Mouse (Mus musculus): ENCODE results near the gene Gm11361. TPM values are rescaled to one million over a fixed set of nuclear protein-coding genes. Genes with fewer than 3 reads are reported as not detected.

The Gm11361 gene
- 4.9 and 21.0 TPM in 2 replicates for polyA plus RNA-seq (2015; fragmentation: Nextera tagmentation; extraction: Ambion mirVana)

GRCm38 (mm10) chr13:28257228-28257627 is at the start of gene Gm11361:
Gm11361 (plus strand) TSS chr13:28257528.
- Histone ChIP-seq H3K27me3 (no peaks in the 10 kb centered on the region), H3K4me1 (no peaks in the 10 kb centered on the region), H3K4me3 (no peak within 1 kb of the TSS), H3K9ac (no peak within 1 kb of the TSS), H3K36me3 (no peaks in the 10 kb centered on the region), H3K9me3 (no peaks in the 10 kb centered on the region), H3K4me2 (no peak within 1 kb of the TSS), H3K27ac (no peak within 1 kb of the TSS)
- no peak for ATAC-seq (ENCODE audit: insufficient number of reproducible peaks, insufficient read depth, low FRiP score, low TSS enrichment, low read depth)
- 98% methylated on average over 3 of the region's 3 CpGs for WGBS

GRCm38 (mm10) chr13:28264399-28264798 is 7.1 kb downstream of the Gm11361 start:
- H3K4me2 ChIP-seq, result no peak overlapping the region
- ATAC-seq (ENCODE audit: insufficient number of reproducible peaks, insufficient read depth, low FRiP score, low TSS enrichment, low read depth), result no peak
- no peak overlapping the region for H3K9ac ChIP-seq
- no peaks in the 10 kb centered on the region for H3K9me3 ChIP-seq
- 33% methylated on average over 1 of the region's 1 CpGs for WGBS
- H3K36me3 ChIP-seq, result no peaks in the 10 kb centered on the region
- no peak overlapping the region for H3K4me3 ChIP-seq
- H3K27ac ChIP-seq, result no peak overlapping the region
- H3K4me1 ChIP-seq, result no peaks in the 10 kb centered on the region
- H3K27me3 ChIP-seq, result no peaks in the 10 kb centered on the region

- H3K27me3 ChIP-seq, result no peaks in the 10 kb centered on the region
- WGBS, result 94% methylated on average over 3 of the region's 3 CpGs
- H3K4me3 ChIP-seq, result no peak overlapping the region
- H3K9me3 ChIP-seq, result no peaks in the 10 kb centered on the region
- H3K4me1 ChIP-seq, result no peaks in the 10 kb centered on the region
- H3K36me3 ChIP-seq, result no peaks in the 10 kb centered on the region
- no peak overlapping the region for H3K27ac ChIP-seq
- no peak overlapping the region for H3K9ac ChIP-seq
- ATAC-seq (ENCODE audit: insufficient number of reproducible peaks, insufficient read depth, low FRiP score, low TSS enrichment, low read depth), result no peak
- no peak overlapping the region for H3K4me2 ChIP-seq
Observed at GRCm38 (mm10) chr13:28287368-28287767, 30.0 kb downstream of the Gm11361 start.

GRCm38 (mm10) chr13:28294272-28294671 is 36.9 kb downstream of the Gm11361 start:
- Histone ChIP-seq H3K9me3 (no peaks in the 10 kb centered on the region), H3K27me3 (no peaks in the 10 kb centered on the region), H3K9ac (no peak overlapping the region), H3K27ac (no peak overlapping the region), H3K4me1 (peaks cover 21% of the 10 kb centered on the region), H3K36me3 (no peaks in the 10 kb centered on the region), H3K4me2 (no peak overlapping the region), H3K4me3 (no peak overlapping the region)
- ATAC-seq (ENCODE audit: insufficient number of reproducible peaks, insufficient read depth, low FRiP score, low TSS enrichment, low read depth), result no peak
- 54% methylated on average over 4 of the region's 4 CpGs for WGBS

GRCm38 (mm10) chr13:28294757-28295361 is 37.5 kb downstream of the Gm11361 start:
- Histone ChIP-seq H3K4me1 (peaks cover 21% of the 10 kb centered on the region), H3K4me3 (no peak overlapping the region), H3K27ac (no peak overlapping the region), H3K4me2 (no peak overlapping the region), H3K27me3 (no peaks in the 10 kb centered on the region), H3K9me3 (no peaks in the 10 kb centered on the region), H3K36me3 (no peaks in the 10 kb centered on the region), H3K9ac (no peak overlapping the region)
- no peak for ATAC-seq (ENCODE audit: insufficient number of reproducible peaks, insufficient read depth, low FRiP score, low TSS enrichment, low read depth)
- 3% methylated on average over 3 of the region's 3 CpGs for WGBS

- 39% methylated on average over 5 of the region's 5 CpGs for WGBS
- Histone ChIP-seq H3K9me3 (no peaks in the 10 kb centered on the region), H3K4me2 (no peak overlapping the region), H3K4me3 (no peak overlapping the region), H3K36me3 (no peaks in the 10 kb centered on the region), H3K9ac (no peak overlapping the region), H3K27me3 (no peaks in the 10 kb centered on the region), H3K4me1 (peaks cover 21% of the 10 kb centered on the region), H3K27ac (no peak overlapping the region)
- ATAC-seq (ENCODE audit: insufficient number of reproducible peaks, insufficient read depth, low FRiP score, low TSS enrichment, low read depth), result no peak
Observed at GRCm38 (mm10) chr13:28295492-28295891, 38.2 kb downstream of the Gm11361 start.

- H3K4me2 ChIP-seq, result no peak overlapping the region
- H3K9me3 ChIP-seq, result no peaks in the 10 kb centered on the region
- H3K36me3 ChIP-seq, result no peaks in the 10 kb centered on the region
- ATAC-seq (ENCODE audit: insufficient number of reproducible peaks, insufficient read depth, low FRiP score, low TSS enrichment, low read depth), result no peak
- H3K4me3 ChIP-seq, result no peak overlapping the region
- H3K27ac ChIP-seq, result no peak overlapping the region
- no peaks in the 10 kb centered on the region for H3K27me3 ChIP-seq
- no peak overlapping the region for H3K9ac ChIP-seq
- peaks cover 21% of the 10 kb centered on the region for H3K4me1 ChIP-seq
- 77% methylated on average over 2 of the region's 2 CpGs for WGBS
Observed at GRCm38 (mm10) chr13:28297098-28297497, 39.8 kb downstream of the Gm11361 start.

- H3K9ac ChIP-seq, result no peak overlapping the region
- 46% methylated on average over 2 of the region's 2 CpGs for WGBS
- H3K36me3 ChIP-seq, result no peaks in the 10 kb centered on the region
- H3K4me3 ChIP-seq, result no peak overlapping the region
- peaks cover 21% of the 10 kb centered on the region for H3K4me1 ChIP-seq
- no peak overlapping the region for H3K4me2 ChIP-seq
- ATAC-seq (ENCODE audit: insufficient number of reproducible peaks, insufficient read depth, low FRiP score, low TSS enrichment, low read depth), result no peak
- H3K9me3 ChIP-seq, result no peaks in the 10 kb centered on the region
- no peak overlapping the region for H3K27ac ChIP-seq
- no peaks in the 10 kb centered on the region for H3K27me3 ChIP-seq
Observed at GRCm38 (mm10) chr13:28297577-28297976, 40.2 kb downstream of the Gm11361 start.

Other genes with a start within 250 kb of the Gm11361 start
- gene Prl4a1, start 241.3 kb upstream of the Gm11361 start, polyA plus RNA-seq (2015; fragmentation: Nextera tagmentation; extraction: Ambion mirVana), result not detected in 2 replicates
- gene Prl5a1, start 115.0 kb upstream of the Gm11361 start, polyA plus RNA-seq (2015; fragmentation: Nextera tagmentation; extraction: Ambion mirVana), result not detected in 2 replicates